Mouse (Mus musculus) E14TG2a.4 (cell line): Measurements from ENCODE around the gene Cnfn.

Experiments used
- H3K27me3 ChIP-seq: 2 replicates; pipeline ENCODE4 v1.6.1; 2014; ENCODE audit warnings: low read length, control low read depth; ENCODE audit not compliant: insufficient read depth
- H3K36me3 ChIP-seq: 2 replicates; pipeline ENCODE4 v1.6.1; 2014; ENCODE audit warnings: low read length, control low read depth; ENCODE audit not compliant: insufficient read depth
- H3K4me1 ChIP-seq: replicated peaks from 2 replicates; pipeline ENCODE4 v1.6.1; 2014; ENCODE audit warnings: low read depth, low read length, control low read depth
- H3K4me3 ChIP-seq: replicated peaks from 2 replicates; pipeline ENCODE4 v1.5.1; 2014; ENCODE audit warnings: mild to moderate bottlenecking, low read length
- H3K9me3 ChIP-seq: 2 replicates; pipeline ENCODE4 v1.6.1; 2014; ENCODE audit warnings: low read length, control low read depth
- CTCF ChIP-seq: conservative IDR thresholded peaks from 2 replicates; pipeline ENCODE4 v1.5.1; 2014; ENCODE audit warnings: low read length
- NANOG ChIP-seq: IDR thresholded peaks from 2 replicates; pipeline ENCODE4 v1.6.1; 2014; ENCODE audit warnings: borderline replicate concordance, low read length, mixed read lengths
- POU5F1 ChIP-seq: IDR thresholded peaks from 2 replicates; pipeline ENCODE4 v1.6.1; 2014; ENCODE audit warnings: low read length, borderline replicate concordance

Gene Cnfn

DNA sequence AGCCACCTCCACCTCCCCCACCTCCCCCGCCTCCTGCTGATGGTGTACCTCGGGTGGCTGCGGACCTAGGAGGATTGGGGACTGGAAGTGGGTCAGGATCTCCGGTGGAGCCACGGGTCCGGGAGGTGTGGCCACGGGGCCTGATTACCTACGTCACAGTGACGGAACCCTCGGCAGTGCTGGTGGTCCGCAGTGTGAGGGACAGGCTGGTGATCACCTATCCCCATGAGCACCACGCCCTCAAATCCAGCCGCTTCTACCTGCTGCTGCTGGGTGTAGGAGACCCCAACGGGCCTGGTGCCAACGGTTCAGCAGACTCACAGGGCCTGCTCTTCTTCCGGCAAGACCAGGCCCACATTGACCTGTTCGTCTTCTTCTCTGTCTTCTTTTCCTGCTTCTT lies 5.9 kb downstream of the Cnfn start:
- H3K4me3 ChIP-seq: peak overlapping the region; percentile 52
- TF ChIP-seq POU5F1: no peak
- no peak for TF ChIP-seq NANOG
- no peak for TF ChIP-seq CTCF
- H3K9me3 ChIP-seq: no peaks in the 10 kb centered on the region
- peaks cover 24% of the 10 kb centered on the region for H3K27me3 ChIP-seq
- H3K36me3 ChIP-seq: peaks cover 51% of the 10 kb centered on the region
- peaks cover 73% of the 10 kb centered on the region for H3K4me1 ChIP-seq

DNA sequence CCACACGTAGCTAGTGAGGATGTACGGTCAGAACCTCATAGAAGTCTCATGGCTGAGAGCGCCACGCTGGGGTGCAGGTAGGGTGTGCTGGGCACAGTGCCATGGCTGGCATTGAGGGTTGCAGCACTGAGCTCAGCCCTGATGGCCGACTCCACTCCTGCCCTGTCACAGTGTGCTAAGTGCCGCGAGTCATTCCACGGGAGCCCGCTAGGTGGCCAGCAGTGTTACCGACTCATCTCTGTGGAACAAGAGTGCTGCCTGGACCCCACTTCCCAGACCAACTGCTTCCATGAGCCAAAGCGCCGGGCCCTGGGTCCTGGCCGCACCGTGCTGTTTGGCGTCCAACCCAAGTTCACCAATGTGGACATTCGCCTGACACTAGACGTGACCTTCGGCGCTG lies 6.4 kb downstream of the Cnfn start:
- no peak for TF ChIP-seq POU5F1
- TF ChIP-seq CTCF: peak; percentile 49
- Histone ChIP-seq H3K27me3 (peaks cover 19% of the 10 kb centered on the region), H3K4me3 (peak overlapping the region; percentile 52), H3K9me3 (no peaks in the 10 kb centered on the region), H3K36me3 (peaks cover 51% of the 10 kb centered on the region), H3K4me1 (peaks cover 73% of the 10 kb centered on the region)

- no peak for TF ChIP-seq CTCF
- no peak for TF ChIP-seq NANOG
- TF ChIP-seq POU5F1: no peak
These were observed 10.8 kb downstream of the Cnfn start for GRCm38 (mm10) chr7:25358721-25359206.

GRCm38 (mm10) chr7:25348861-25349260 lies 20.7 kb downstream of the Cnfn start:
- H3K36me3 ChIP-seq: peaks cover 93% of the 10 kb centered on the region
- peaks cover 23% of the 10 kb centered on the region for H3K9me3 ChIP-seq
- no peaks in the 10 kb centered on the region for H3K27me3 ChIP-seq
- H3K4me3 ChIP-seq: no peak overlapping the region
- peaks cover 28% of the 10 kb centered on the region for H3K4me1 ChIP-seq
- TF ChIP-seq POU5F1: no peak
- TF ChIP-seq NANOG: no peak
- TF ChIP-seq CTCF: no peak

More at GRCm38 (mm10) chr7:25358721-25359206, 10.8 kb downstream of the Cnfn start:
- Histone ChIP-seq H3K4me1 (peaks cover 65% of the 10 kb centered on the region), H3K36me3 (peaks cover 85% of the 10 kb centered on the region), H3K9me3 (no peaks in the 10 kb centered on the region), H3K4me3 (peak overlapping the region; percentile 56), H3K27me3 (no peaks in the 10 kb centered on the region)

DNA sequence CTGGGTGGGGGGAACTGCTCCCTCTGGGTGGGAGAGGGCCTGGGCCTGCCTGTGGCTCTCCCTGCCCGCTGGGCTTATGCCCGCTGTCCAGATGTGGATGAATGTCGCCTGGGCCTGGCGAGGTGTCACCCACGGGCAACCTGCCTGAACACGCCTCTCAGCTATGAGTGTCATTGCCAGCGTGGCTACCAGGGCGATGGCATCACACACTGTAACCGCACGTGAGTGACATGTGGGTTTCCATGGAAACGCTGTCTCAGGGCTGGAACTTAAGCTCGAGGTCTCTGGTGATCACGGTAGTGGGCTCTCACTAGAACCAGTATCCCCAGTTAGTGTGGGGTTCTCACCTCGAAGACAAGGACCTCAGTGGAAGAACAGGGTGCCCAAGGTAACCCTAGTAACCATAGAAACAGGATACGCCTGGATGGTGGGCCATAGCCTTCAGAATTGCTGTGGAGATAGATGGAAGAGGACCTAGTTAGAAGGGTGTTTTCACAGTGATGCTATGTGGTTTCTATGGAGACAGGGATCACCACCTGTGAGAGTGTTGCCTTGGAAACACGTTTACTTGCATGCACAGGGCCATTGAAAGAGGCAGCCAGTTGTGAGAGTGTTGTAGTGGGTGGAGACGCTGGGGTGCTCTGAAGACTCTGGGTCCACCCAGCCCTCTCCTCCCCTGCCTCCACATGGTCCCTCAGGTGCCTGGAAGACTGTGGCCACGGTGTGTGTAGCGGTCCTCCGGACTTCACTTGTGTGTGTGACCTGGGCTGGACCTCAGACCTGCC lies 28.3 kb downstream of the Cnfn start:
- TF ChIP-seq POU5F1: no peak
- no peak for TF ChIP-seq NANOG
- TF ChIP-seq CTCF: no peak
- Histone ChIP-seq H3K9me3 (no peaks in the 10 kb centered on the region), H3K4me1 (peaks cover 52% of the 10 kb centered on the region)

DNA sequence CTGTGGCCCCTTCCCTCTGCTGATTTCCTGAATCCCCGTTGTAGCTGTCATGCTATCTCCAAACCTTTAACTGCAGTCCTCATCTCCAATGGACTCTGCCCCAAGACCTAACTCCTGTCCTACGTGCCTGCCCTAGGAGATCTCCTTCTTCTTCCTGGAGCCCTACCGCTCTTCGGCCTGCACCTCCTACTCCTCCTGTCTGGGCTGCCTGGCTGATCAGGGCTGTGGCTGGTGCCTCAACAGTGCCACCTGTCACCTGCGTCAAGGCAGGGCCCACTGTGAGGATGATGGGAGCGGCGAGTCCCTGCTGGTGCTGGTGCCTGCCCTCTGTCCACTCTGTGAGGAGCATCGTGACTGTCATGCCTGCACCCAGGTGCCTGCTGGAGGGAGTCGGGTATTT lies 30.2 kb downstream of the Cnfn start:
- no peaks in the 10 kb centered on the region for H3K27me3 ChIP-seq
- peaks cover 90% of the 10 kb centered on the region for H3K36me3 ChIP-seq
- no peak for TF ChIP-seq NANOG
- no peak for TF ChIP-seq CTCF
- TF ChIP-seq POU5F1: no peak
- peaks cover 34% of the 10 kb centered on the region for H3K4me1 ChIP-seq
- no peaks in the 10 kb centered on the region for H3K9me3 ChIP-seq
- H3K4me3 ChIP-seq: no peak overlapping the region

More for the DNA sequence above, 28.3 kb downstream of the Cnfn start:
- Histone ChIP-seq H3K27me3 (no peaks in the 10 kb centered on the region), H3K36me3 (peaks cover 87% of the 10 kb centered on the region), H3K4me3 (no peak overlapping the region)

DNA sequence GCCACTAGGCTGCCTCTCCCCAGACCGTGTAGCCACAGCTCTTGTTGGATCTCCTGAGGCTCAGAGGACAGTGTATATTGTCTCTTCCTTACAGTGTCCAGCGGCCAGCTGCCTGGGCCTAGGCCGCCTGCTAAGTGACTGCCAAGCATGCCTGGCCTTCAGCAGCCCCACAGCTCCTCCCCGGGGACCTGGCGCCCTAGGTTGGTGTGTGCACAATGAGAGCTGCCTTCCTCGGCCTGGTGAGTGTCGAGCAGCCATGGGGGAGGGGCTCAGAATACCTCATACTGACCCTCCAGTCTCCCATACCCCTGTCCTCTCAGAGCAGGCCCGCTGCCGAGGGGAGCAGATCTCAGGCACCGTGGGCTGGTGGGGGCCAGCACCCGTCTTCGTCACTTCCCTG lies 35.1 kb downstream of the Cnfn start:
- peaks cover 13% of the 10 kb centered on the region for H3K4me1 ChIP-seq
- no peak overlapping the region for H3K4me3 ChIP-seq
- TF ChIP-seq CTCF: no peak
- TF ChIP-seq POU5F1: no peak
- no peak for TF ChIP-seq NANOG
- no peaks in the 10 kb centered on the region for H3K9me3 ChIP-seq
- H3K36me3 ChIP-seq: peaks cover 79% of the 10 kb centered on the region
- no peaks in the 10 kb centered on the region for H3K27me3 ChIP-seq

DNA sequence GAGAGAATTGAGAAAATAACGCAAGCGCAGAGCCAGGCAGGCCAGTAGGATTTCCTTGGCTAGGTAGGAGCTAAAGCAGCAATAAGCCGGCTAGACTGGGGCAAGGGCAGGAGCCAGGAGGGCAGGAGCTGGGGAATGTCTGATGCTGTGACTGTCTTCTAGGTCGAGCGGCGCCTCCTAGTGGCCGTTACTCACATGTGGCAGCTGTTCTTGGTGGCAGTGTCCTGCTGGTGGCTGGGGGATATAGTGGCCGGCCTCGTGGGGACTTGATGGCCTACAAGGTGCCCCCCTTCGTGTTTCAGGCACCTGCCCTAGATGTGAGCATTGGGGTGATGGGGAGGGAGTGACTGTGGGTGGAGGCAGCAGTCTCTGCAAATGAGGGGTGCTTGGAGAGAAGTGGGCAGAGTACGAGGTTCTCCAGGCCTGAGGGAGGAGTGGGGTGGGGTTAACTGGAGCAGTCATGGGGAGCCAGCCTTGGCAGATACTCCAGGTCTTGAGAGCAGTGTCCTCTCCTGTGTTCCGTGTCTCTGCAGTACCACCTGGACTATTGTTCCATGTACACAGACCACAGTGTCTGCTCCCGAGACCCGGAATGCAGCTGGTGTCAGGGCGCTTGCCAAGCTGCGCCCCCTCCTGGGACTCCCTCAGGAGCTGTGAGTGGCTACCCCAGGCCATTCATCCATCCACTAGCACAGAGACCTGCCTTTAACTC lies 35.8 kb downstream of the Cnfn start:
- Histone ChIP-seq H3K27me3 (no peaks in the 10 kb centered on the region), H3K9me3 (no peaks in the 10 kb centered on the region), H3K4me1 (peaks cover 10% of the 10 kb centered on the region), H3K36me3 (peaks cover 78% of the 10 kb centered on the region), H3K4me3 (no peak overlapping the region)
- peak; percentile 74 for TF ChIP-seq CTCF
- TF ChIP-seq NANOG: no peak
